Mouse (Mus musculus): ENCODE measurements around the gene 4933402E13Rik.

Gene 4933402E13Rik

DNA sequence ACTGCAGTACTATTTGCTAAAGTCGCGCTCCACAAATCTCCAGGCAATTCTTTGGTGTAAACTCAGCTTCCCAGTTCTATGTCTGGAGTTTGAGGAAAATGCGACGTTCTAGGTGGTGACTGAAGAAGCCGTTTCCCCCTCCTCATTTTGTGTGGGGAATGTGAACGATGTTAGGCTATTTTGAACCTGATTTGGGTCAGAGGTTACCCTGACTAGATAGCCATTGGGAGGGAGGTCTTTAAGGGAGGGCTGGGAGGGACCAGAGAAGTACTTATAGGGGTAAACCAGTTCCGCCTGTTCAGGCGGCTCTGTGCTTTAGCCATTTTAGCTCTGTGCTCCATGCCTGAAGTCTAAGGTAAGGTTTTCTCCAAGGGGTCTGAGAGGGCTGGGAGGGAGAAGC is at the start of gene 4933402E13Rik:
Gene 4933402E13Rik, plus strand, starts transcription at position 301 of the 400 bp plus-strand sequence.
- no peak for DNase-seq
